Mouse (Mus musculus) yolk sac, embryonic 10.5 days (tissue): Measurements from ENCODE around the gene Cebpz.

Source experiments
- DNase-seq: peaks from one replicate; pipeline ENCODE4 v3.0.0-alpha.2; 2017; ENCODE audit warnings: low spot score

Cebpz gene

GRCm38 (mm10) chr17:78903158-78903557 lies 33.7 kb downstream of the Cebpz start:
- DNase-seq, result no peak

GRCm38 (mm10) chr17:78895394-78895793 lies 41.5 kb downstream of the Cebpz start:
- DNase-seq, result no peak

- DNase-seq, result no peak
Measured at GRCm38 (mm10) chr17:78894991-78895390, 41.9 kb downstream of the Cebpz start.

- DNase-seq, result no peak
Measured at GRCm38 (mm10) chr17:78891020-78891419, 45.8 kb downstream of the Cebpz start.

GRCm38 (mm10) chr17:78889184-78889583 lies 47.7 kb downstream of the Cebpz start:
- no peak for DNase-seq

- no peak for DNase-seq
Measured at GRCm38 (mm10) chr17:78888554-78888953, 48.3 kb downstream of the Cebpz start.

GRCm38 (mm10) chr17:78885286-78886065 lies 51.4 kb downstream of the Cebpz start:
- DNase-seq, result no peak

- DNase-seq, result no peak
Measured at GRCm38 (mm10) chr17:78883291-78883690, 53.6 kb downstream of the Cebpz start.

- DNase-seq, result peak; percentile 90
Measured at GRCm38 (mm10) chr17:78882401-78883112, 54.3 kb downstream of the Cebpz start, which contains the start of gene Eif2ak2. Eif2ak2 (minus strand) TSS chr17:78882573.

- DNase-seq, result peak; percentile 43
Measured at GRCm38 (mm10) chr17:78881878-78882304, 55.0 kb downstream of the Cebpz start.

GRCm38 (mm10) chr17:78873886-78874285 lies 63.0 kb downstream of the Cebpz start:
- DNase-seq, result no peak
